Mouse (Mus musculus): ENCODE results near the gene Atad1.

DNA sequence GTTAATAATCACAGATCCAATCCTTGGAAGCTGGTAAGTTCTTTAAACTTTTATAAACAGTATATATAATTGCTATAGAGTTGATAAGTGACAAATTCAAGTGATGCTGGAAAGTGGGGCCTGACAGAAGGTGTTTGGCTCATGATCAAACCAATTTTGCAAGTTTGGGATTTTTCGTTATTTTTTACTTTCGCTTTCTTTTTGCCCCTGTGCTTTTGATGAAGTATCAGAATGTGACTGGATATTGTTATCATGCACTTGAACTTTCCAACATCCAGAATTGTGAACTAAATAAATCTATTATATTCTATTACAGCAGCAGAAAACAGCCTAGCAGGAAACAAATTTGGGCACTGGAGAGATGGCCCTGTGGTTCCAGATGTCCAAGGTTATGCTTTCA, 58.7 kb downstream of the Atad1 start:
- TF ChIP-seq CTCF (IDR thresholded peaks at IDR 0.05; ENCODE audit: control insufficient read depth, insufficient read depth, insufficient read length) (no peak), MYOG (IDR thresholded peaks at IDR 0.05; ENCODE audit: control insufficient read depth, extremely low read depth, insufficient read length) (no peak), CEBPB (IDR thresholded peaks at IDR 0.05; ENCODE audit: low read depth) (no peak), MAX (IDR thresholded peaks at IDR 0.05) (no peak), USF1 (IDR thresholded peaks at IDR 0.05; ENCODE audit: low read depth) (no peak), FOSL1 (IDR thresholded peaks at IDR 0.05; ENCODE audit: insufficient read depth, low read length, poor library complexity, severe bottlenecking) (no peak)

Data from C2C12 (cell line).